Mouse (Mus musculus) olfactory bulb, adult 2 months (tissue): Measurements from ENCODE around the gene Ampd2.

ENCODE experiments used
- CTCF ChIP-seq: fragments of 200-500 bp; IDR thresholded peaks from 2 replicates; pipeline ENCODE4 v1.5.1; 2012; ENCODE audit warnings: low read depth, mild to moderate bottlenecking, low read length, moderate library complexity; ENCODE audit not compliant: insufficient read depth
- POLR2A ChIP-seq: fragments of 200-500 bp; IDR thresholded peaks from 2 replicates; pipeline ENCODE4 v1.6.1; 2012; ENCODE audit warnings: mild to moderate bottlenecking, low read depth, low read length, moderate library complexity; ENCODE audit not compliant: insufficient read depth

DNA sequence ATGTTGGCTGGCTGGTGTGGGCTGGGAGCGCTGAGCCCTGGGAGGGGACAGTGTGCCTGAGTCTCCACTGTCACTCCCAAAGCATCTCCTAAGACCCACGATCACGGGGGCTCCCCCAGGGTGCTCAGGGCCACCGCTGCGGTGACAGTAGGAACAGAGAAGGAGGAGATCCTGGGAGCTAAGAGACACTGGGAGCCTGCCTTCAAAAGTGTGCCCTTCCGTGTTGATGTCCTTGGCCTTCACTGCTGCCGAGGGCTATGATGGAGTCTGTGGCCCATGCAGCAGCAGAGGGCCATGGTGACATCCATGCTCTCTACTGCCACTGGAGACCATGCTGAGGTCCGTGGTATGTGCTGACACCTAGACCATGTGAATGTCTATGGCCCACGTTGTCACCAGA, 20.9 kb downstream of the Ampd2 start:
- no peak for TF ChIP-seq CTCF
- no peak for TF ChIP-seq POLR2A
